Mouse (Mus musculus): ENCODE measurements around the gene Mesd.

- TF ChIP-seq EP300 (optimal IDR thresholded peaks at IDR 0.05): no peak
- peak; percentile 59 for TF ChIP-seq CTCF (IDR thresholded peaks at IDR 0.05; ENCODE audit: low read depth)
These were observed 7.4 kb downstream of the Mesd start for GRCm38 (mm10) chr7:83891433-83892332.
